Mouse (Mus musculus) left cerebral cortex, adult 2 months (tissue): Measurements from ENCODE around the gene Nanos2. TPM values are rescaled to one million over a fixed set of nuclear protein-coding genes. Genes with fewer than 3 reads are reported as not detected.

ENCODE experiments used
- DNase-seq, 2 experiments: peaks; one replicate each; pipeline ENCODE4 v3.0.0; 2021 to 2022; ENCODE audit warnings: low spot score in 2 of 2, mixed read lengths in 1 of 2; ENCODE audit errors: extremely low spot score in 1 of 2
- H3K27ac ChIP-seq: fragments of 200-600 bp; 2 replicates; pipeline ENCODE4 v1.8.1; 2022
- H3K4me3 ChIP-seq: fragments of 200-600 bp; 2 replicates; pipeline ENCODE4 v1.8.1; 2022
- CTCF ChIP-seq: fragments of 200-600 bp; IDR thresholded peaks from 2 replicates; pipeline ENCODE4 v1.8.1; 2022; ENCODE audit warnings: antibody characterized with exemption, mild to moderate bottlenecking, moderate library complexity
- intact Hi-C: fragments of 180-260 bp; cut with DNase I; formaldehyde crosslinking; loops from one replicate; pipeline ENCODE4 v1.15.1; 2025
- total RNA-seq, 2 experiments: library from RNA; stranded (reverse); gene quantifications; 2 replicates each; pipeline ENCODE4 v1.2.3; 2021

Gene Nanos2
- total RNA-seq, 2 experiments from 2014 or later = 0.51 to 0.86 TPM

- intact Hi-C loops = loop anchor here (10.0 kb wide), 1 partner anchor 341 kb away; no protein-coding TSS in a partner anchor
- Histone ChIP-seq H3K4me3 (peak within 1 kb of the TSS; percentile 91), H3K27ac (peak within 1 kb of the TSS; percentile 89)
- no peak for TF ChIP-seq CTCF
- peak; percentile 94 to 97 for DNase-seq
Measured at GRCm38 (mm10) chr7:19024096-19024506, 36.9 kb downstream of the Nanos2 start, which contains the start of gene Sympk. Sympk (plus strand) TSS chr7:19024377.

GRCm38 (mm10) chr7:19024581-19025255 lies 37.5 kb downstream of the Nanos2 start:
- DNase-seq = no peak
- peak overlapping the region; percentile 89 for H3K27ac ChIP-seq
- TF ChIP-seq CTCF = no peak
- intact Hi-C loops = loop anchor here (10.0 kb wide), 1 partner anchor 340 kb away; no protein-coding TSS in a partner anchor
- H3K4me3 ChIP-seq = peak overlapping the region; percentile 91

GRCm38 (mm10) chr7:19028067-19028466 lies 40.9 kb downstream of the Nanos2 start:
- Histone ChIP-seq H3K27ac (no peak overlapping the region), H3K4me3 (no peak overlapping the region)
- DNase-seq = no peak
- TF ChIP-seq CTCF = no peak
- intact Hi-C loops = loop anchor here (10.0 kb wide), 1 partner anchor 337 kb away; no protein-coding TSS in a partner anchor

GRCm38 (mm10) chr7:19029084-19029653 lies 42.0 kb downstream of the Nanos2 start:
- DNase-seq = peak in 1 of 2 experiments; percentile 42
- peak; percentile 68 for TF ChIP-seq CTCF

GRCm38 (mm10) chr7:19031641-19032040 lies 44.4 kb downstream of the Nanos2 start:
- no peak overlapping the region for H3K4me3 ChIP-seq
- intact Hi-C loops = no loop called here
- no peak overlapping the region for H3K27ac ChIP-seq
- DNase-seq = no peak
- no peak for TF ChIP-seq CTCF

More at GRCm38 (mm10) chr7:19029084-19029653, 42.0 kb downstream of the Nanos2 start:
- intact Hi-C loops = loop anchor here (10.0 kb wide), 1 partner anchor 336 kb away; no protein-coding TSS in a partner anchor
- no peak overlapping the region for H3K27ac ChIP-seq
- no peak overlapping the region for H3K4me3 ChIP-seq

Other genes with a start within 250 kb of the Nanos2 start
- not detected for gene Psg19, start 188.9 kb upstream of the Nanos2 start, total RNA-seq
- not detected for gene Psg17, start 165.8 kb upstream of the Nanos2 start, total RNA-seq
- 1 to 10 TPM; 1.3 to 2.5 TPM for gene Mill2, start 147.4 kb upstream of the Nanos2 start, total RNA-seq
- gene Pglyrp1, start 116.1 kb upstream of the Nanos2 start, total RNA-seq = 10 to 100 TPM; 18.8 to 25.6 TPM
- 10 to 100 TPM; 10.5 to 11.0 TPM for gene Ccdc61, start 77.0 kb upstream of the Nanos2 start, total RNA-seq
- 10 to 100 TPM; 79.9 to 86.4 TPM for gene Nova2, start 61.5 kb upstream of the Nanos2 start, total RNA-seq
- 10 to 100 TPM; 50.6 to 61.2 TPM for gene Mypop, start 3.8 kb downstream of the Nanos2 start, total RNA-seq
- gene Irf2bp1, start 16.6 kb downstream of the Nanos2 start, total RNA-seq = 10 to 100 TPM; 47.7 to 49.2 TPM
- not detected for gene Foxa3, start 36.1 kb downstream of the Nanos2 start, total RNA-seq
- 100 to 1,000 TPM; 126 to 133 TPM for gene Sympk, start 37.0 kb downstream of the Nanos2 start, total RNA-seq
- under 1 TPM; 0.27 to 0.30 TPM for gene Rsph6a, start 67.3 kb downstream of the Nanos2 start, total RNA-seq
- 100 to 1,000 TPM; 141 to 143 TPM for gene Dmwd, start 88.8 kb downstream of the Nanos2 start, total RNA-seq
- 10 to 100 TPM; 35.2 to 50.4 TPM for gene Dmpk, start 96.4 kb downstream of the Nanos2 start, total RNA-seq
- 1 to 10 TPM; 1.9 to 2.0 TPM for gene Six5, start 107.2 kb downstream of the Nanos2 start, total RNA-seq
- under 1 TPM; 0.21 to 0.27 TPM for gene Gm4969, start 131.0 kb downstream of the Nanos2 start, total RNA-seq
- 10 to 100 TPM; 13.4 to 14.3 TPM for gene Fbxo46, start 132.5 kb downstream of the Nanos2 start, total RNA-seq
- 10 to 100 TPM; 14.8 to 16.3 TPM for gene Qpctl, start 161.9 kb downstream of the Nanos2 start, total RNA-seq
- gene Snrpd2, start 162.3 kb downstream of the Nanos2 start, total RNA-seq = 10 to 100 TPM; 69.8 to 73.3 TPM
- gene Gipr, start 178.7 kb downstream of the Nanos2 start, total RNA-seq = 1 to 10 TPM; 1.8 to 1.9 TPM
- 100 to 1,000 TPM; 131 to 138 TPM for gene Eml2, start 189.0 kb downstream of the Nanos2 start, total RNA-seq
- gene Gpr4, start 225.1 kb downstream of the Nanos2 start, total RNA-seq = 1 to 10 TPM; 2.4 to 3.8 TPM
- 10 to 100 TPM; 42.7 to 46.8 TPM for gene Opa3, start 240.9 kb downstream of the Nanos2 start, total RNA-seq